Mouse (Mus musculus) brain, embryonic 14.5 days (tissue): ENCODE results near the gene Dner.

ENCODE experiments used
- CTCF ChIP-seq: fragments of 200-500 bp; IDR thresholded peaks from 2 replicates; pipeline ENCODE4 v1.5.1; 2012; ENCODE audit warnings: inconsistent platforms, mild to moderate bottlenecking, moderate library complexity, borderline replicate concordance; ENCODE audit not compliant: insufficient read depth, insufficient read length; ENCODE audit errors: extremely low read depth
- POLR2A ChIP-seq: fragments of 200-500 bp; IDR thresholded peaks from 2 replicates; pipeline ENCODE4 v1.6.1; 2012; ENCODE audit warnings: mild to moderate bottlenecking, inconsistent platforms, borderline replicate concordance; ENCODE audit not compliant: poor library complexity, insufficient read depth, insufficient read length, severe bottlenecking; ENCODE audit errors: extremely low read depth

DNA sequence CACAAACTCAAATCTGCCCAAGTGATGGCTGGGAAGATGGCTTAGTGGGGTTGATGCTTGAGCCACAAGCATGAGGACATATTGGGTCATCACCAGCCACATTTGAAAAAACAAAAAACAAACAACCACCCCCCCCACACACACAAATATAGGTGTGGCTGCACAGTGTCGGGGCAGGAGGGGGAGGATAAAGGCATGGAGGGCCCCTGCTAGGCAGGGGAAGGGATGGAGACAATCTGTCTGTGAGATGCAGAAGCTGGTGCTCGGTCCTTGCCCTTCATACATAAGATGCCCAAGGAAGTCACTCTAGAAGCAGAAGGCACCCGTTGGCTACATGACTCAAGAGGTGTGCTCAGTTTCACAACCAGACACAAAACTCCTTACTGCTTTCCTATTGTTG lies 25.9 kb upstream of the Dner start:
- TF ChIP-seq CTCF, result no peak
- TF ChIP-seq POLR2A, result no peak
